Mouse (Mus musculus) limb, embryonic 13.5 days (tissue): ENCODE measurements around the gene Slmap. TPM values are rescaled to one million over a fixed set of nuclear protein-coding genes. Genes with fewer than 3 reads are reported as not detected.
"Not testable (repeated sequence)": the region's sequence is repeated elsewhere in the genome, so short reads cannot be mapped to it uniquely, and the experiment has no call there.

Experiments used
- ATAC-seq: fragments of 200-750 bp; cut with Nextera tagmentation; 2 replicates; pipeline ENCODE4 v1.8.0; 2017; ENCODE audit warnings: low read depth, moderate number of reproducible peaks, moderate TSS enrichment; ENCODE audit not compliant: low FRiP score
- H3K27ac ChIP-seq: fragments of 300-500 bp; sonication (generic); 2 replicates; pipeline ENCODE4 v1.5.1; 2015; ENCODE audit warnings: inconsistent platforms, mild to moderate bottlenecking, moderate library complexity
- H3K27me3 ChIP-seq: fragments of 300-500 bp; sonication (generic); 2 replicates; pipeline ENCODE4 v1.6.1; 2015; ENCODE audit warnings: mild to moderate bottlenecking, inconsistent platforms
- H3K36me3 ChIP-seq: fragments of 300-500 bp; sonication (generic); 2 replicates; pipeline ENCODE4 v1.6.1; 2015; ENCODE audit warnings: inconsistent platforms, mild to moderate bottlenecking, moderate library complexity
- H3K4me1 ChIP-seq: fragments of 300-500 bp; sonication (generic); 2 replicates; pipeline ENCODE4 v1.6.1; 2015; ENCODE audit warnings: inconsistent platforms
- H3K4me2 ChIP-seq: fragments of 300-500 bp; sonication (generic); replicated peaks from 2 replicates; pipeline ENCODE4 v1.6.1; 2015; ENCODE audit warnings: inconsistent platforms, mild to moderate bottlenecking, moderate library complexity
- H3K4me3 ChIP-seq: fragments of 300-500 bp; sonication (generic); 2 replicates; pipeline ENCODE4 v1.5.1; 2015; ENCODE audit warnings: moderate library complexity, mild to moderate bottlenecking, inconsistent platforms
- H3K9ac ChIP-seq: fragments of 300-500 bp; sonication (generic); 2 replicates; pipeline ENCODE4 v1.6.1; 2015; ENCODE audit warnings: mild to moderate bottlenecking, inconsistent platforms
- H3K9me3 ChIP-seq: fragments of 300-500 bp; sonication (generic); 2 replicates; pipeline ENCODE4 v1.6.1; 2016; ENCODE audit warnings: inconsistent platforms
- WGBS: fragments of 180-500 bp; shearing (Covaris S2); methylation state at CpG from one replicate; pipeline ENCODE4 v1.1.7; 2015; 5-methylcytosine and 5-hydroxymethylcytosine counted together
- polyA plus RNA-seq: library from polyadenylated mRNA; unstranded; fragments of >200 nt; fragmentation: Nextera tagmentation; extraction: Ambion mirVana; gene quantifications from 2 replicates; pipeline ENCODE4 v1.2.1, GENCODE M21; 2015

Gene Slmap
- polyA plus RNA-seq, 1 experiment from 2014 or later = 16.4 TPM

DNA sequence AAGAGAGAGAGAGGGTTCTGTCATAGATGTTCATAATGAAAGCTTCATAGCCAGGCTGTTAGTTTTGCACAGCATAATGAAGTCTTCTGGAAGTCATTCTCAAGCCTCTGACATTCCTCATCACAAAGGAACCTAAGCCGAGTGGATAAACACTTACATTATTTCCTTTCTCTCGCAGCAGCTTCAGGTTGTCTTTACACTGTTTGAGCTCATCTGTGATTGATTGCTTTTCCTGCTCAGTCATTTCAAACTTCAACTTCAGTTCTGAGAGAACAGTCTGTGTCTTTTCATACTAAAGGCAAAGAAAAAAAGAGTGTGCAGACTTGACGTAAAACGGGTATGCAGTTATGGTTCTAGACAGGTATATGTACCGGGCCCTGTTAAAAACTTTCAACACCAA, 116.8 kb downstream of the Slmap start:
- no peaks in the 10 kb centered on the region for H3K9me3 ChIP-seq
- H3K4me2 ChIP-seq = no peak overlapping the region
- H3K27ac ChIP-seq = no peak overlapping the region
- no peak for ATAC-seq
- H3K4me1 ChIP-seq = no peaks in the 10 kb centered on the region
- H3K4me3 ChIP-seq = no peak overlapping the region
- H3K36me3 ChIP-seq = peaks cover 37% of the 10 kb centered on the region
- no peak overlapping the region for H3K9ac ChIP-seq
- 54% methylated on average over 5 of the region's 5 CpGs for WGBS
- no peaks in the 10 kb centered on the region for H3K27me3 ChIP-seq

DNA sequence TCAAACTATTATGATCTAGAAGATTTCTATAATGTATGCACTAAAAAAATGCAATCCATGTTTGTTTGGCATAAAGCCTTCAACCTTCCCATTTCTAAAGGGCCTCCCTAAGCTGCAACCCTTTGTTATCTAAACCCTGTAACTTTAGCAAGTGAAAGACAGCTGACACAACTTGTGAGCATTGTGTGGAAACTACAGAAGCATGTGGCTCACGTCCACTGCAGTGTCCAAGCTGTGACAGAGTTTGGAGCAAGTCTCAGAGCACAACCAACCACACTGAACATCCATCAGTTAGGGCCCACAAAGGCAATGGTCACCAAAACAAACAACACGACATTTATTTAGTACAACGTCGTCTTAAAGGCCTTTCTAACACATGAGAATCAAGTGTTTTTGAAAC, 117.6 kb downstream of the Slmap start:
- Histone ChIP-seq H3K4me3 (no peak overlapping the region), H3K27ac (no peak overlapping the region), H3K9me3 (no peaks in the 10 kb centered on the region), H3K4me1 (no peaks in the 10 kb centered on the region), H3K4me2 (no peak overlapping the region), H3K36me3 (peaks cover 29% of the 10 kb centered on the region), H3K9ac (no peak overlapping the region), H3K27me3 (no peaks in the 10 kb centered on the region)
- WGBS = 72% methylated on average over 4 of the region's 4 CpGs
- ATAC-seq = no peak

DNA sequence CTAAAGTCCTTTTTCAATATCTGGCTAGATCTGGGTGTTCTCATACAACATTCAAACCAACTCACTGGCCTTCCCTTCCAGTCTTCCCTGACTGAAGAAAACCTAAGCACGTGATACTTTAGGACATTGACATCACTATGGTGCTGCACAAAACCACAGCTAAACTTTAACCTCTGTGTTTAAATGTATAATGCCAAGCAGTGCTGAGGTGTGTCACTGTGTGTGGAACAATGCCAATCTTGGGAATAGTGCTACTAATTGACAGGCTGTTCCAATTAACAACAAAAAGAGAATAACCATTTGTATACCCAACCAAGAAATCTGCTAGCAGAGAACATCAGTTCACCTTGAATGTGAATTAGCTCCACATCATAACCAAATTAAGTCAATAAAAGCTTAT, 121.2 kb downstream of the Slmap start:
- H3K27me3 ChIP-seq = no peaks in the 10 kb centered on the region
- ATAC-seq = no peak
- peaks cover 10% of the 10 kb centered on the region for H3K36me3 ChIP-seq
- H3K9ac ChIP-seq = no peak overlapping the region
- no peak overlapping the region for H3K4me3 ChIP-seq
- H3K4me1 ChIP-seq = no peaks in the 10 kb centered on the region
- 83% methylated on average over 1 of the region's 1 CpGs for WGBS
- H3K27ac ChIP-seq = no peak overlapping the region
- no peak overlapping the region for H3K4me2 ChIP-seq
- H3K9me3 ChIP-seq = no peaks in the 10 kb centered on the region

DNA sequence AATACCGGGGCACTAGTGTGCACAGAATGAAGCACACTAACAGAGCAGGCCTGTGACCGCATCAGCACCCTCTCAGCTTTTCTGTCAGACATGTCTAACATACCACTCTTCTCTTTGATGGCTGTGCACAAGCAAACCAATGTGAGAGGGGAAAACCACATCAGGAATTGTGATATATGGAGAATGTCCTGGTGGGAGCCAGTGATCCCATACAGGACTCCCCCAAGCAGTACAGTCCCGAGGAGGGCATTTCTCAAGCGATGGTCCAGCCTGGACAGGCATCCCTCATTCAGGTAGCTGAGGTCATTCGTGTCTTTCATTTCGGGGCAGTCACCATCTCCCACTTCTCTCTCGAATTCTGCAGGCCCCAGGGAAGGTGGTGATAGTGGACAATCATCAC, 128.0 kb downstream of the Slmap start:
- H3K4me2 ChIP-seq = no peak overlapping the region
- no peak overlapping the region for H3K27ac ChIP-seq
- H3K36me3 ChIP-seq = peaks cover 5% of the 10 kb centered on the region
- no peak for ATAC-seq
- no peak overlapping the region for H3K4me3 ChIP-seq
- H3K9ac ChIP-seq = no peak overlapping the region
- no peaks in the 10 kb centered on the region for H3K4me1 ChIP-seq
- 93% methylated on average over 7 of the region's 7 CpGs for WGBS
- no peaks in the 10 kb centered on the region for H3K27me3 ChIP-seq
- no peaks in the 10 kb centered on the region for H3K9me3 ChIP-seq

DNA sequence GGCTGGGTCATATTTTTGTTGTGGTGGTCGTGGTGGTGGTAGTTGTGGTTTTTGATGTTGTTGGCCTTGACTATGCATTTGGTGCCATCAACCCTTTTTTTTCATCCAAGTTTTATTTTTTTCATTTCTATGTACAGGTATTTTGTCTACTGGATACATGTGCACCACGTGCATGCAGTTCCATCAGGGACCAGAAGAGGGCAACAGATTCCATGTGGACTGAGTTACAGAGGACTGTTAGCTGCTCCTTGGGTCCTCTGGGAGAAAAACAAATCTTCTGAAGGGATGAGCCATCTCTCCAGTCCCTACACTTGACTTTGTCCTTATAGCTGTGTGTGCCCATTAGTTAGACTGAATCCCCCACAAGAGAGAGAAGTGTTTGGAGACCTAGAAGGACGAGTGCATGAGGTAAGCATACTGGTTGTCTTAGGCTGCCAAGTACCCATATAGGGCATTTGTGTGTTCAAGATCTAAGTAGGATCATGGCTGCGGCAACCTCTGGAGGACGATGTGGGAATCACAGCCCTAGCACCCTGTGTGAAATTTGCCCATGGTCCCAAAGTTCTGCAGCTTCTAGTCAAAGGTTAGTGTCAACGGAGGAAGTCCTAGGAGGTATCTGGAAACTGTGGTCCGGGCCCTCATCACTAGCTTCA, 136.1 kb downstream of the Slmap start:
- H3K27me3 ChIP-seq = no peaks in the 10 kb centered on the region
- 92% methylated on average over 7 of the region's 7 CpGs for WGBS
- ATAC-seq = no peak

DNA sequence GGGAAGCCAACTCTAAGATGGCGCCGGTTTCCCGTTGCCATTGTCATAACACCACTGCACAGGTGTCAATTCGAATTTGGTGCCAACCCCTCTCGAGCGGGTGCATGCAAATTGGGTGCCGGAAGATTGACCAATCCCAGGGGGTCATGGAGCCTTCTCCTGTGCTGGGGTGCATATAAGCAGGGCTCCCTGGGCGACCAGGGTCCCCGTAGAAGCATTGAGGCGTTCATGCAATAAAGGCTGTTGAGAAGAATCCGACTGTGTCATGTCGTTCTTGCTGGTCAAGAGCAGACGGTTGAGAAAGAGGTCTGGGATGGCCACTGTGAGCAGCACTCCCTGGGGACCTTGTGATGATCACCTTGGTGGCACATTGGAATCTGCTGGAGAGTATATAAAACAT, 142.9 kb downstream of the Slmap start:
- Histone ChIP-seq H3K36me3 (peaks cover 4% of the 10 kb centered on the region; the same call in 1 of the 2 replicates), H3K27ac (no peak overlapping the region), H3K4me2 (no peak overlapping the region), H3K4me1 (no peaks in the 10 kb centered on the region), H3K4me3 (no peak overlapping the region), H3K27me3 (no peaks in the 10 kb centered on the region), H3K9me3 (peaks cover 9% of the 10 kb centered on the region; the same call in 1 of the 2 replicates), H3K9ac (no peak overlapping the region)
- ATAC-seq = no peak
- WGBS = 90% methylated on average over 13 of the region's 13 CpGs

More for the DNA sequence above, 136.1 kb downstream of the Slmap start:
- Histone ChIP-seq H3K27ac (no peak overlapping the region), H3K4me2 (no peak overlapping the region), H3K9me3 (peaks cover 17% of the 10 kb centered on the region), H3K36me3 (peaks cover 7% of the 10 kb centered on the region; the same call in 1 of the 2 replicates), H3K4me3 (no peak overlapping the region), H3K9ac (no peak overlapping the region), H3K4me1 (no peaks in the 10 kb centered on the region)

DNA sequence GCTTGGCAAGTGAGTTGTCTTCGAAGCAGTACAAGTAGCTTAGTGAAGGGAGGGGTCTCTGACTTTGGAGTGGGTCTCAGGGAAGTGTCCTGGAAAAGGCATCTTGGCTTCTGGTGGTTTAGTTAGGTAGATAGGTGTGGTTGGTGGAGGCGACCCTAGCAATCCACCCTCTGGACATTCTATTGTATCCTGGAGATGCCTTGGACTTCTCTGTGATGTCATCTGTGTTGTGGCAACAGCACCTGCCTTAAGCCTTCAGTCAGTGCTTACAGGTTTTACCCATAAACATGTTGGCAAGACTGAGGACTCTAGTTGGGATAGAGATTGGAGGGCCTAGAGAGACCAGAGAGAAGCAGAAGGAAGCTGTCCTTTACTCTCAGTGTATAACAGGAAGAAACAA, 145.8 kb downstream of the Slmap start:
- not testable (repeated sequence) for H3K4me1 ChIP-seq, H3K27ac ChIP-seq, H3K9me3 ChIP-seq, H3K27me3 ChIP-seq, H3K9ac ChIP-seq, H3K4me2 ChIP-seq, ATAC-seq, H3K4me3 ChIP-seq, H3K36me3 ChIP-seq
- 95% methylated on average over 2 of the region's 2 CpGs for WGBS

DNA sequence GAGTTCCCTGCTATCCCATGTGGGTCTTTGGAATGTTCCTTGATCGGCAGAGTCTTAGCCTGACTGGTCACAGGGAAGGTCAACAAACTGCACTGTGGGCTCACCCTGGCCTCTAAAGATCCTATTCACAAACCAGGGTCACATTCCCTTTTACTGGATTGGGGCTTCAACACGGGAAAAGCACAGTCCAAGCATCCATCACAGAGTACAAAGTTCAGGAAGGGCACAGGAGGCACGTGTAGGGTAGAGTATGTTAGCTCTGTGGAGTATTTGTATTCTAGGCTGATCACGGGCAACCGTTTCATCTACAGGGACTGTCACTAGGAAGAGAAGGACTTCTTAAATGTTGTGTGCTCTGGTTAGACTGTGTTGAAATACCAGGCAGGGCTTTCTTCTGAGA, 147.7 kb downstream of the Slmap start:
- not testable (repeated sequence) for ATAC-seq, H3K27ac ChIP-seq, H3K27me3 ChIP-seq, H3K9ac ChIP-seq, H3K9me3 ChIP-seq, H3K4me3 ChIP-seq, H3K4me2 ChIP-seq, H3K36me3 ChIP-seq, H3K4me1 ChIP-seq
- WGBS = 78% methylated on average over 5 of the region's 5 CpGs

DNA sequence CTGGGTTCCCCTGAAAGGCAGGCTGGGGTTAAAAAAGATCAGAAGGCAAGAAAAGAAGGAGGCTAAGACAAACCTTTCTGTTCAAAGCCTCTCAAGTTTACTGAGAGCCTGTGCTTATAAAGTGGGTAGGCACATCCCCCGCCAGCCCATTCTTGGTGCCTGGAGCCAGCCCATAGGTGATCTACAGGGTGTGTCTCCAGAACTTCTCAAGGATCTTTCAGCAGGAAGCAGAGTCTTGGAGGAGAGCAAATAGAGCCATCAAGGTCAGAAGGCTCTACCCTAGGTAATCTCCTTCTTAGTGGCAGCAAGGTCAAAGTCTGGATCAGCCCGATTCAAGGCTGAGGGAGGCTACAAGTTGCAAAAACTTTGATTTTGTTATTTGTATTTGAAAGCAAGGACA, 149.1 kb downstream of the Slmap start:
- WGBS = 90% methylated on average over 2 of the region's 2 CpGs
- H3K9me3 ChIP-seq, H3K4me1 ChIP-seq, H3K36me3 ChIP-seq, ATAC-seq, H3K27me3 ChIP-seq, H3K27ac ChIP-seq, H3K4me2 ChIP-seq, H3K9ac ChIP-seq, H3K4me3 ChIP-seq: not testable (repeated sequence)

DNA sequence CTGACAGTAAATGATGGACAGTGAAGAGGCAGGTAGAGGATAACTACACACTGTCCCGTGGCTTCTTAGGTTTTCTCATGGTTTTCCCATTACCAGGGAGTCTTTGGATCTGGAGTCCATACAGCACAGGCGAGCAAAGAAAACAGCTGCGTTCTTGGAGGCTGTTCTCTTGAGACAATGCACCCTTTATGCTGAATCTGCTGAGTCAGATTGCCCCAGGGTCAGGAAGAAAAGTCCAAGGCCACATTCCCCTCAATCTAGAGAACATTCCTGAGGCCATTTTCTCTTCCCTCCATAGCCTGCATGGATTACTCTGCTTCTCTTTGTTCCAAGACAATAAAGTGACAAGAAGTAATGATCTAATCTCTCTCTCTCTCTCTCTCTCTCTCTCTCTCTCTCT, 155.7 kb downstream of the Slmap start:
- H3K4me2 ChIP-seq = no peak overlapping the region
- no peaks in the 10 kb centered on the region for H3K9me3 ChIP-seq
- 47% methylated on average over 3 of the region's 3 CpGs for WGBS
- H3K27ac ChIP-seq = no peak overlapping the region
- H3K36me3 ChIP-seq = no peaks in the 10 kb centered on the region
- no peak overlapping the region for H3K9ac ChIP-seq
- H3K4me1 ChIP-seq = no peaks in the 10 kb centered on the region
- ATAC-seq = no peak
- no peaks in the 10 kb centered on the region for H3K27me3 ChIP-seq
- no peak overlapping the region for H3K4me3 ChIP-seq

DNA sequence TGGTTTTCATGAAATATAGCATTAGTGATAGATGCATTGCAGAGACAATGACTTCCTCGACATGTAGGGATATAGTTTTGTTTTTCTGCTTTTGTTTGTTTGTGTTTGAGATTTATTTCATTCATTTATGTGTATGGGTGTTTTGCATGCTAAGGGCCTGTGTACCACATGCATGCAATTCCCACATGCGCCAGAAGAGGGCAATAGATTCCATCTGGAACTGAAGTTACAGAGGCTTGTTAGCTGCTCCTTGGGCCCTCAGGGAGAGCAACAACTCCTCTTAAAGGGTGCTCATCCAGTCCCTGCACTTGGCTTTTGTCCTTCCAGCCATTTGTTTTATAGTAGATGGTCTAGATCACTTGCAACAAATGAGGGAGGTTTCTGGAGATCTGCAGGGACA, 158.1 kb downstream of the Slmap start:
- Histone ChIP-seq H3K4me2 (no peak overlapping the region), H3K4me1 (no peaks in the 10 kb centered on the region), H3K27me3 (no peaks in the 10 kb centered on the region), H3K4me3 (no peak overlapping the region), H3K36me3 (no peaks in the 10 kb centered on the region), H3K9me3 (no peaks in the 10 kb centered on the region), H3K9ac (no peak overlapping the region), H3K27ac (no peak overlapping the region)
- ATAC-seq = no peak
- WGBS = 3% methylated on average over 2 of the region's 2 CpGs
